Mouse (Mus musculus) ovary, postnatal 36 days (tissue): ENCODE measurements around the gene Mymx.

Source experiments
- DNase-seq: peaks from one replicate; pipeline ENCODE4 v3.0.0; 2022; ENCODE audit warnings: low spot score, mixed read lengths

Mymx gene

DNA sequence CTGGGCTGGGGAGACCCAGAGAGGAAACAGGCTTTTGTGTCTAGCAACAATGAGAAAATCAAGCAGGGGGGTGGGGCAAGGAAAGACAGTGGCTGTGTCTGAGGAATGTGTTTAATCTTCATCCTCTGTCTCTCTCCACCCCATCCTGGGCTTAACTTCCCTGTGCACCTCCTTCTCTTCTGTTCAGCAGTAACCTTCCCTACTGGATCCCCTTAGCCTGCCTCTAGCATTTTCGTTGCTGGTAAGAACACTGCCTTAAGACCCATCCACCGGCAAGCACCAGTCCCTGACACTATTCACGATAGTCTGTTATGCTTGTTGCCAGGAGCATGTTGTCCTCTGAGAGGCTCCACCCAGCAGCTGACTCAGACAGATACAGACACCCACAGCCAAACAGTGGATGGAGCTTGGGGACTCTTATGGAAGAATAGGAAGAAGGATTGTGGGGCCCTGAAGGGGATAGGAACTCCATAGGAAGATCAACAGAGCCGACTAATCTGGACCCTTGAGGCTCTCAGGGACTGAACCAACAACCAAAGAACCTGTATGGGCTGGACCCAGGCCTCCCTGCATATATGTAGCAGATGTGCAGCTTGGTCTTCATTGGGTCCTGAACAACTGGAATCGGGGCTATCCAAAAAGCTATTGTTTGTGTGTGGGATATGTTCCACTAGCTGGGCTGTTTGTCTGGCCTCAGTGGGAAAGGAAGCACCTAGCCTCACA is 8.4 kb upstream of the Mymx start:
- DNase-seq: no peak

DNA sequence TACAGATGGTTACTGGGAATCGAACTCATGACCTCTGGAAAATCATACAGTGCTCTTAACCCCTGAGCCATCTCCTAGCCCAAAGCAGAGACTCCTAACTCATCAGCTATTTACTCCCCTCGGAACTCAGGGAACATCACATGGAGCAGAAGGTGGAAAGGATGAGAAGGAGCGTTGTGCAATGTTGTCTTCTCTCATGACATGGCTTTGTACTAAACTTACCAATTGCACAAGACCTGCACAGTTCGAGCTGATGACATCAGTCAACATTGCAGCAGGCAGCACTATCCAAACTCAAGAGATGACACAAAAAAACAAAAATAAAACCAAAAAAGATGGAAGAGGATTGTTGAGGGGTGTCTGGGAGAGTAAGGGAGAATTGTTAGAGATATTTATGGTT is 6.5 kb upstream of the Mymx start:
- DNase-seq: no peak

DNA sequence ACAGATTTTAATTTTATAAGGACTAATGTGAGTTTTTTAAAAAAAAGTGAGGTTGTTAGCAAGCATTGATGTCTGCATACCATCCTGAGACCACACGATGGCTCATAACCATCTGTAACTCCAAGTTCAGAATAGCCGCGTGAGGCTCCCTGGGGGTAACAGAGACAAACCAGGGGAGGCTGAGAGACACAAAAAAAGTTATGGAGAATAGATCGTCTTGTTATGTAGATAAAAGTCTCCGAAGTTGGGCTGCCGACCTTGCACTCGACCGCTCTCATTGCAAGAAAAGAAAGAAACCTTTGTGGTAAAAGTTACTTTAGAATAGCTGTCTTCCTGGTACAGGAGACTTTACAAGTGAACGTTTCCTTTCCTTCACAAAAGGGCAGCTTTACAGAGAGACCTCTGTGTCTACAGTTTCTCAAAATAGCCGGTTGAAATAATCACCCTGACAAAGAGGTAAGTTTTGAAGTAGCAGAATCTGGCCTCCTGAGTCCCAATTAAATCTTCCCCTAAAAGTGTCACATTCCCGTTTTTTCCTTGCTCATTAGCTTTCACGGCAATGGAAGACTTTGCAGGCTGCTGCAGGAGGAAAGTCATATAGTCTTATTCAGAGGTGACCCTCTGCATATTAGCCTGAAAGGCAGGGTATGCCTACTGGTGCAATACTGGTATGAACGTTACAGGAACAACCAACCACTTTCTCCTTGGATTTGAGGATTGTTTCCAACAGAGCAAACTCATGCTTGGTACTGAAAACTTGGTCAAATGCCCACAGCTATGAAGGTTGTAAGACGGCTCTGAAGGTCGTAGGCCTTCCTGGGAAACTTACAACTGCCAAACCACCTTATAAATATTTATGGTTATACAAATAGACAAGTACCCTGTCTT is 5.3 kb upstream of the Mymx start:
- DNase-seq: no peak

DNA sequence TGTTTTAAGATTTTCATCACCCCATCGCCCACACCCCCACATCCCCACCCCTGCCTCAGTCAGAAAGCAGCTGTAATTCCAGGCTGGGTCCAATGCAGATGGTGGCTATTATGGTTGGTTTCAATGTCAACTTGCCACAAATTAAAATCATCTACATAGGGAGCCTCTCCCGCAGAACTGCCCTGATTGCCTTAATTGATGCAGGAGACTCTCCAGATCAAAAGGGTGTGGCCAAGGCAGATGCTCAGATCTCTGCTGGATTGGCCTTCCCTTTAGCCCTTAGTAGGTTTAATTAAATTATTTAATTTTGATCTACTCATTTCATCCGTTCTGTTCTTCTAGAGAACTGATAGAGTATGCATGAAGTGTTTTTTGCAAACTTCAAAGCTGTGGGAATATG is 1.1 kb upstream of the Mymx start:
- DNase-seq: no peak

DNA sequence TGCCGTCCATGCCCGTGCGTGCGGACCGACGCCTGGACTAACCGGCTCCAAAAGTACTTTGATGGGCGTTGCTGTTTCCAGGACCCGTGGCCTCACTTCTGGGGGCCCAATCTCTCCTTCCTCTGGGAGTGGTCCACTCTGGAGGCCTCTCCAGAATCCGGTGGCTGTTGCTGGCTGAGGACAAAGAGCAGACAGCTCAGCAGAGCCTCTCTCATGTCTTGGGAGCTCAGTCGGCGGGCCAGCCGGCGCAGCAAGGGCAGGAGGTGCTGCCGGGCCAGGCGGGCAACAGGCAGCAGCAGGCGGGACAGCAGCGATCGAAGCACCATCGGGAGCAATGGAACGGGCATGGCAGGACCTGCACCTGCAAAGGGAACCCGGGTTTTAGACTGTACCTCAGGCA is 577 bp downstream of the Mymx start:
- DNase-seq: no peak

DNA sequence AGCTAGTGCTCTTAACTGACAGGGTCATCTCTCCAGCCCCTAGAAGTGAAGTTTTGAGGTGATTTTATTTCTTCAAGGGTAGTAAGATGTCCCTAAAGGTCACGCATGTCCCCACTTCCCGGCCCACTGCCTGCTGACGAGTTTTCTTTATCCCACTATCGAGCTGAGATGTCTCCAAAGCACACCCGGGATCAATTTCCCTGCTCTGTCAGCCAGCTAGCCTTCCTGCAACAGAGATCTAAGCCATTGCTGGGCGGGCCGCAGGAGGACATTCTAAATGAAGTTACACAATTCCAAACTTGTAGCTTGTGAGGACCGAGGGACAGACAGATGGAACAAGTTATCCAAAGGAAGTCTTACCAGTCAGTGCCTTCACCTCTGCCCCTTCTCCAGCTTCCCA is 1.6 kb downstream of the Mymx start:
- no peak for DNase-seq

DNA sequence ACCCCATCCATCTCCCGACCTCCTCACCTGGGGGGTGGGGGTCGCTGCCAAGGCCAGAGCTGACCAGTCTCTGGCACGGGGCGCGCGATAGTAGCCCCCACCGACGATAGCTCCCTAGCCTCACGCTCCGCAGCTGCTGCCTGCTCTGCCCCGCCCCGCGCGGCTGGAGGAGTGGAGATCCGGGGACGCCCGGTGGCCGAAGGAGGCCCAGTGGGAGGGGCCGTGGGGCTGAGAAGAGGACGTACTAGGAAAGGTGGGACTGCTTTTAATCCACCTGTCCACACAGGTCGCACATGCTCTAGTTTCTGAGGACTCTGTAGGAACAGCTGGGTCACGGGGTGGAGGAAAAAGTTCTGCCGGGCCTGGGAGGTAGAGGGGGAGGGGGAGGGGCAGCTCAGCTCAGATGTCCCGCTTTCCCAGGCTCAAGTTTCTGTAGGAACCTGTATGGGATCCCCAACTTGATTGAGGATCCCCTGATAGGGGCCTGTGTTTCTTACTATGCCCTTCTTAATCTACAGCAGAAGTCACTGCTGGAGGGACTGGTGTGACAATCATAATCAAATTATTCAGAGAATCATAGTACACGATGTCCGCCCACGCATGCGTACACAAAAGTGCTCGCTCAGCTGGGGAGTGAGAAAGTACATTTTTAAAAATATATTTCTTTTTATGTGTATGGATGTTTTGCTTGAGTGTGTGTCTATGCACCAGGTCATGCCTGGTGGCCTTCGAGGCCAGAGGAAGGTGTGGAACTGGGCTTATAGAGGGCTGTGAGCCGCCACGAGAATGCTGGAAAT is 2.3 kb downstream of the Mymx start, which contains the start of gene Slc29a1:
Slc29a1 (minus strand) TSS at position 161 of the 797 bp plus-strand sequence.
- peak; percentile 75 for DNase-seq

DNA sequence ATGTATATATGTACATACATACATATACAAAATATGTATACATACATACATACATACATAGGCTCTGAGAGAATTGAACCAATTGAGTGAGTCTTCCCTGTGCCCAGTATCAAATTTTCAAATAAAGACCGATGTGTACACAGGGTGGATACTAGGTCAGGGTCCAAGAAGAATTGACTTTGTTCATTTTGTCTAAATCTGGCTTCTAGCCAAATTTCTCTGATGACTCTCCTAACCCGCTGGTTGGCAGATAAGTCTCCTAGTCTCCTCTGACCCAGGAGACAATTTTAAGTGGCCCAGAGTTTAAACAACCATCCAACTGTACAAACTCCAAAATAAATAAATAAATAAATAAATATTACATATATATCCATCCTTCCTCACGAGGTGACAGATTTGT is 3.0 kb downstream of the Mymx start:
- DNase-seq: no peak

DNA sequence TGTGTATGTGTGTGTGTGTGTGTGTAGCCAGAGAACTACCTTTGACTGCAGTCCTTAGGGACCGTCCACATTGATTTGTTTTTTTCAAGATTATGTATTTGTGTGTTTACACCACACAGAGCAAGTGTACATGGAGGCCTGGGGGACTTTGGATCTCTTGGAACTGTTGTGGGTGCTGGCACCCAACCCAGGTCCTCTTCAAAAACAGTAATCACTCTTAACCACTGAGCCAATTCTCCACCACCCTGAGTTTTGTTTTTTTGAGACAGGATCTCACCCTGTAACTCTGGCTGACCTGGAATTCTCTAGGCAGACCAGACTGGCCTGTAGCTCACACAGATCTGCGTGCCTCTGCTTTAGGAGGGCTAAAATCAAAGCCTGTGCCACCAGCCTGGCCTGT is 3.5 kb downstream of the Mymx start:
- DNase-seq: no peak

DNA sequence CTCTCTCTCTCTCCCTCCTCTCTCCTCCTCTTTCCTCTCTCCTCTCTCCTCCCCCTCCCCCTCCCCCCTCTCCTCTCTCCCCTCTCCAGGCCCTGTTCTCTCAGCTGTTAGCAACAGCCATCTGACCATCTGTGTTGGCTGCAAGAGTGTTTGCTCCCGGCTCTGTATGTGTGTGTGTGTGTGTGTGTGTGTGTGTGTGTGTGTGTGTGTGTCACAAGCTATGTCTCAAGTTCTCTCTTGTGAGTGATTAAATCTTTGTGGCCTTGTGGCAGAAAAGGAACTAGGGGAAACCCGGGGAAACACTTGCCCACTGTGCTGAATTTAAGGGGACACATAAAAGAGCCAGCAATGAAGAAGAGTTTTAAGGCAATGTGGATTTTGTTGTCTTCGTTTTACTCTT is 4.1 kb downstream of the Mymx start:
- DNase-seq: no peak

DNA sequence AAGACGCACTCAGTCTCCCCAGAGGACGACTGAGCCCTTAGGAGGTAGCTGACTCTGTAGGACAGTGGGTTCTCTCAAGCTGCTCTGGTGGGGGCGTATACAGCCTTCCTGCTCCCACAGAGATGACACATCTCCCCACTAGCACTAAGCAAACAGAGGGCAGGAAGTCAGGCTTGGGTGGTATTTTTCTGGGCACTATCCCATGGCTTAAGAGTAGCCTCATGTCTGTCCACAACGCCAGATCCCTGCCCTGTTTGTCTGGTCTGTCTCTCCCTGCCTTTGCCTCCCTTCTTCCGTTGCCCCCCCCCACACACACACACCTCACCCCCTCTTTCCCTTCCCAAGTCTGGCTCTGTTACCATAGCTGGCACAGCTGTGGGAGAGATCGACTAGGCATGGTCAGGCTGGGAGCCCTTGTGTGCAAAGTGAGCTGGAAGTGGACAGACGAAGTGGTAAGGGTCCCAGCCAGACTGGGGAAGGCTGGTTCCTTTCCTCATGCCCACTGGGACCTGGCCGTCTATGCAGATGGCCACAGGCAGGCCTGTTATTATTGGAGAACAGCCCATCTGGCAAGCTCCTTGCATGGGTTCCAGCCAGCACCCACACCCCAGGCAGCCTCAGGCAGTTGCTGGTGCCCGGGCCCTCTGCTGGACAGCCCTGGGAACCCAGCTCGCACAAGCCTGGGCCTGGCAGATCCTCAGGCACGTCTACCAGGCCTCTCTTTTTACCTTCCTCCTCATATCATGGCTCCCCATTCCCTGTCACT is 5.1 kb downstream of the Mymx start:
- DNase-seq: peak; percentile 81

DNA sequence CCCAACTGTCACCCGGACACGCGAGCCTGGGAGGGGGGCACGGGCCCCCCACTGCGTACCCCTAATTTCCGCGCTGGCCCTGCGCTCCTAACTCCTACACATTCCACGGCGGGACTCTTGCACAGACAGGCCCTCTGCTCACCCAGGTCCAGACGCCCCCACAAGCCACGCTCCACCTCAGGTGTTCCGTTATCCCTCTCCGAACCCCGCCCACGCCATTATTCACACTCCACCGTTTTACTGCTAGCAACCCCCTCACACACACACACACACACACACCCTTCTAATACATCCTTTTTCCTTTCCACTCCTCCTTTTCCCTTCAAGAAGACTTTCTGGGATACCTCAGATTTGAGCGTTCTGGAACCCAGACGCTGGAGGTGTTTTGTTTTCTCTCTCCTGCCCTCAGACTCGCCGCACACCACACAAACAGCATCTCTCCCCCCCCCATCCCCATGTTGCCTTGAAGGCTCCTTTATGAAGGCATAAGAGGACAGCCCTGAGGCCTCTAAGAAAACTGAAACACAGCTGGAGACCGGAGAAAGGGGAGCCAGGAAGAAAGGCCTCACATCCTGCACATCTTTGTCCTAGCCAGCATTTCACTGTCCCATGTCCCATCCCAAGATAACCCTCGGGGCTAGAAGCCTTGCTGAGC is 6.0 kb downstream of the Mymx start:
- DNase-seq: no peak

DNA sequence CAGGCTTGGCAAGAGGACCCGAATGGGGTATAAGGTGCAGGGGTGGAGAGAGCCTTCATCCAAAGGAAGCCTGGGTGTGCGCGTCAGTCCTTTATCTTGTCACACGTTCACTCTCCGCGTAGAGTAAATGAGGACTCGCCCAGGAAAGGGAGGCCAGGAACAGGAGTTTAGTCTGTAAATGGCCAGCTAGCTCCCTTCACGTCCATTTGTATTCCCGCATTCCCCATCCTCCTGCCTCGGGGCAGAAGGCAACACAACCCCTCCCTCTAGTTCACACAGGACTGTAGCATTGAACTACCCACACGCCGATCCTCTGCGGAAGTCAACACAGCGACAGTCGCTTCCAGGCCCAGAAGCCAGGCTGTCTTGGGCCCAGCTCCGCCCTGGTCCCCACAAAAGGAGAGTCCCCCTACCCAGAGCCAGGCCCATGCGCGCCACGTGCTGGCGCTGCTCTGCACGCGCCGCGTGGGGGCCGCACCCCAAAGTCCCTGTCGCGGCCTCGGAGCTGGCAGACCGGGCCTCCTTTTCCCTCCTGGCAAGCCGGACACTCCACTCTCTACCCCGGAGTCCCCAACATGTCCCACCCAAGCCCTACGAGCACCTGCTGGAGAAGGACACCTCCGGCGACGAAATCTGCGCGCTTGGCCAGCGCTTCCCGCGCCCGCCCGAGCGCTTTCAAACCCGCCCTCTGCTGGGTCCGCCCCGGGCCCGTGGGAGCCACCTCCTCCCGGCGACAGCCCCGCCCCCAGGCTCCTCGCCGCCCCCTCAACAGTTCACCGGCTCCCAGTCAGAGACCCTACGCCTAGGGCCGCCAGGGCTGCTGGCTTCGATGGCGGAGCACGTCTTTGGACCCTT is 6.8 kb downstream of the Mymx start:
- DNase-seq: peak; percentile 85

DNA sequence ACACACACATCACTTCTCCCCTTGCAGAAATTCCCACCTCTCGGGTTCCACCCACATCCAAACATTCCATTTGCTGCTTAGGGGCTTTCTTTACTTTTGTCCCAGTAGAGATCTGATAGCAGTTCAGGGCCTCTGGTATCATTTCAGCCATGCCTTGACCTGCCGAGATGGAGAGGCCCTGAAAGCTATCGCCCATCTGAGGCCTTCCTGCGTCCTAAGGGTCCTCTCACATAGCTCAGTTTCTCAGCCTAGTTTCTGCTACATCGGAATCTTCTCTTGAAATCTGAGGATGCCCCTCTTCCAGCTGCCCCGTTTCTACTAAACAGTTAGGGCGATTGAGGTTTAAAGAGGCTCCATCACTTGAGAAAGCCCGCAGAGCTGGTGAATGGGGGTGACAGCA is 7.7 kb downstream of the Mymx start:
- DNase-seq: no peak

DNA sequence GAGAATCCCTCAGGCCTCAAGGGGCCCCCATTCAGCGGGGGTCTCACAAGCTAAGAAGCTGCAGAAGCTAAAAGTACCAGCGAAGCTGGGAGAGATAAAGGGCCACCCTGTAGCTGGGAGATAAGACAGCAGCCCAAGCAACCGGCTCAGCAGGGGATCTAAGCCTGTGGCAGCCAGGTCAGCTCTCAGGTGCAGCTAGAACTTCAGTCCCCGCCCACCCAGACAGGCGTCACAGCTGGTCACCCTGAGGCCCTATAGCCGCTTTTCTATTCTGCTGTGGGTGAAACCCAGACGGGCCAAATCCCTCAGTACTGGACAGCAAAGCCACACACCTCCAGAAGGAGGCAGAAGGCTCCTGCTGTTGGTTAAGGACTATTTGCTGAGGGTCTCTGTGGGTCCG is 8.4 kb downstream of the Mymx start:
- DNase-seq: no peak

DNA sequence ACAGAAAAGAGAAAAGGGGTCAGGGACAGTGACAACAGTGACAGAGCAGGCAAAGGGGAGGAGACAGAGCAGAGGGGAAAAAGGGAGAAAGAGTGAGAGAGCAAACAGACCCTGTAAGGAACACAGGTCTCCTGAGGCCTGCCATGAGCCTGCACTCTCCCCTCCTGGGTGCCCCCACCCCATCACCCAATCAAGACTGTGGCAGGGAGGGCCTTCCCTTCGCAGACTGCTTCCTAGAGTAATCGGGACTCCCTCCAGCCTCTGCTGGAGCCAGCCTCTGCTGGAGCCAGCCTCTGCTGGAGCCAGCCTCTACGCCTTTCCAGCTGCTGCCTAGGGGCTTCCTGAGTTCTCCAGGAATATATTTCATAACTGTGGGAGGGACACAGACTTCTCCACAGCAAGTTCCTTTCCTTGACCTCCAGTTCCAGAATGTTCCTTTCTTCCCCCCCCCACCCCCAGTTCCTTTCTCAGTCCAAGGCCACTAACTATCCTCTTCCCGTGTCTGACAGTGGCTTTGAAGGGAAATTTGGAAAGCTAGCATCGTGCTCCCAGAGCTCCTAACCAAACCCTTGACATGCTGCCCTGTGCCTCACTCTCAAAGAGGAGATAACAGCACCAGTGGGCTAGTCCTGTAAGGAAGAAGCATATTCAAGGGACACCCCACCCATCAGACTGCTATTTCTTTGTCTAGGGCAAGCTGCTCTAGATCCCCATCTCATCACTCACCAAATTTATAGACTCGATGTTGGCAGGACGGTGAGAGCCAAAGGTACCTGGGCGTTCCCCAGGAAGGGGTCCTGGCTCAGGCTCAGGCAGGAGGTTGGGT is 9.1 kb downstream of the Mymx start:
- no peak for DNase-seq

DNA sequence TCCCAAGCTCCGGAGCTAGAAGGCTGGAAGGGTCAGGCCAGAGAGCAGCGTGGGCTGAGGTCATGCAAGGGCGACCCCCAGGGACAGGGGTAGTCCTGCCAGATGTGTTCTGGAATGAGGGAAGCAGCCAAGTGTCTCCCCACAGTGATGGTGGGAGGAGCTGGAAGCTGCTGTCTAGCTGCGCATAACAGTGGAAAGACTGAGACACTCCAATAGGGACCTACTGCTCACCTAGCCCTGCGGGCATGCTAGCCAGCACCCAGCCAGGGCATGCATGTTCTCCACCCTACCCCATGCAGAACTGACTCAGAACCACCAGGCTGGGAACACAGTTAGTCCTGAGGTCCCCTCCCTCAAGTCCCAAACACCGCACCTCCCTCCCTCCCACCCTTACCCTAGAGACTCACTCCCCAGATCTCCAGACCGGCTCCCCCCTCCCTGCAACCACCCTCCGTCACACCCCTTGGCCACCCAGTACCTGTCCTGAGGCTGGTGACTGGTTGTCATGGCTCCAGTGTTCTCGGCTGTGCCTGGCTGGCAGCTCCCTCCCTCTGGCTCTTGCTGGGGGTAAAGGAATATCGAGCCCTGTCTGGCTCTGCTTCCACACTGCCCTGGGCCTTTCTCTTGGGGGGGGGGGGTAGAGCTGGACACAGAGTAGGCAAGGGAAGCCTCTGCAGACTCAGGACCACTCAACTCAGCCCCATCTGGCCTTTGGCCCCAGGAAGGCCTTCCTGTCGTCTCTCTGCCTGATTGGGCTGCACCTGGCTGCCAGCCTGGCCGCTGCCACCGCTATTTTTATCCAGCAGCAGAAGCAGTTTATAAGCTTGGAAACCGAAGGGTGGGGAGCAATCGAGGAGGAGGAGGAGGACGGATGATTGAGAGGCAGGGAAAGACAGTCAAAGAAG is 9.9 kb downstream of the Mymx start:
- DNase-seq: no peak

DNA sequence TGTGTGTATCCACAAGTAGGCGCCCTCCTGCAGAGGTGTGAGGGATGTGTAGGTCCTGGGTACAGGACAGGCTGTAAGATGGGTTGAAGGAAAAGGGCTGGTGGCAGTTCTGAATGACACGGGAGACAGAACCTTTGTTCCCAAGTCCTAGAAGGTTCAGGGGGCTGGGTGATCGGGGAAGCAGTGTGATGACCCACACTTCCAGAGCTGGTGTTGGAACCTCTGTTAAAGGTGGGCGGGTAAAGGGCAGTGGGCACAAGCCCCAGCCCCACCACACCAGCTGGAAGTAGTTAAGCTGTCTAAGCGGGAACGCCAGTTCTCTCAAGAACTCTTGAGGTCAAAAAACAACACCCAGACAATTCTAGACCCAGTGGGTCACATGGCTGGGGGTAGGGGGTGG is 11.5 kb downstream of the Mymx start:
- no peak for DNase-seq
